Mouse (Mus musculus) stomach, postnatal 0 days (tissue): ENCODE results near the gene Cacna1g.

ENCODE experiments used
- CTCF ChIP-seq: IDR thresholded peaks from 2 replicates; pipeline ENCODE4 v1.5.1; 2016; ENCODE audit warnings: antibody characterized with exemption, low read depth, mild to moderate bottlenecking, moderate library complexity
- EP300 ChIP-seq: optimal IDR thresholded peaks from 2 replicates; pipeline ENCODE3; 2016; ENCODE audit warnings: antibody characterized with exemption

DNA sequence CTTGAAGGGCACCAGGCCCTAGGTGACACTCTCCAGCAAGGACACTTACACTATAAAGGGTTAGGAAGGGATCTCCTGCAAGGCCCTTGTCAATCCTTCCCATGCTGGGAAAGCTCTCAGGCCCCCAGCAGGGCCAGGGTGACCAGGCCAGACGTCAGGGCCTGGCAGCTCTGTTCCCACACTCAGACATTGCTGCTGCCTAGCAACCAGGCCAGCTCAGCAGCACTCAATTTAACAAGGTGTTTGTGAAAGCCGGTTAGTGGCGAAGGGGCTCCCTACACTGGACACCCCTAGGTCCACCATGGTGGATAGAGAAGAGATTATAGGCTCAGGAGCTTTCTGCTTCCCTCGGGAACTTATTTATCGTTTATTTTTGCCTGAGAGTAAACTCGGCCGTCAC is 32.9 kb downstream of the Cacna1g start:
- TF ChIP-seq EP300 (no peak), CTCF (no peak)
